Mouse (Mus musculus) R1 (cell line): ENCODE results near the gene Cfap58.

Experiments
- DNase-seq: peaks from one replicate; pipeline ENCODE4 v3.0.0-alpha.2; 2018; ENCODE audit warnings: low read depth, low spot score

The Cfap58 gene

GRCm38 (mm10) chr19:47937443-47938406, at the start of gene Cfap58:
Gene Cfap58 (plus strand): TSS chr19:47937675.
- peak; percentile 86 for DNase-seq

DNA sequence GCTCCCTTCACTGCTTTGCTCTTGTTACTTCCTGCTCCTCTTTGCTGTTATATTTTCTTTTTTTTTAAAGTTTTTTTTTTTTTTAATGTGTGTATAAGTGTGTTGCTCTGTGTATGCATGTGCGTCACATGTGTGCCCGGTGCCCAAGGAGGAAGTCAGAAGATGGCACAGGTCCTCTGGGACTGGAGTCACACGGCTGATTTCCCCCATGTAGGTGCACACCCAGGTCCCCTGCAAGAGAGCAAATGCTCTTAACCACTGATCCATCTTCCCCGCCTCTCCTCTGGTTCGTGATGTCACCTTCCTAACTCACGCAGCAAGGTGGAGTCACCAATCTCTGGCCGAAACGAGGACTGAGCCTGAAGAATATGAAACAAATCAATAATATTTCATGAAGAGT, 49.4 kb upstream of the Cfap58 start:
- DNase-seq: no peak

- DNase-seq: no peak
Observed at GRCm38 (mm10) chr19:47890489-47891130, 46.9 kb upstream of the Cfap58 start.

DNA sequence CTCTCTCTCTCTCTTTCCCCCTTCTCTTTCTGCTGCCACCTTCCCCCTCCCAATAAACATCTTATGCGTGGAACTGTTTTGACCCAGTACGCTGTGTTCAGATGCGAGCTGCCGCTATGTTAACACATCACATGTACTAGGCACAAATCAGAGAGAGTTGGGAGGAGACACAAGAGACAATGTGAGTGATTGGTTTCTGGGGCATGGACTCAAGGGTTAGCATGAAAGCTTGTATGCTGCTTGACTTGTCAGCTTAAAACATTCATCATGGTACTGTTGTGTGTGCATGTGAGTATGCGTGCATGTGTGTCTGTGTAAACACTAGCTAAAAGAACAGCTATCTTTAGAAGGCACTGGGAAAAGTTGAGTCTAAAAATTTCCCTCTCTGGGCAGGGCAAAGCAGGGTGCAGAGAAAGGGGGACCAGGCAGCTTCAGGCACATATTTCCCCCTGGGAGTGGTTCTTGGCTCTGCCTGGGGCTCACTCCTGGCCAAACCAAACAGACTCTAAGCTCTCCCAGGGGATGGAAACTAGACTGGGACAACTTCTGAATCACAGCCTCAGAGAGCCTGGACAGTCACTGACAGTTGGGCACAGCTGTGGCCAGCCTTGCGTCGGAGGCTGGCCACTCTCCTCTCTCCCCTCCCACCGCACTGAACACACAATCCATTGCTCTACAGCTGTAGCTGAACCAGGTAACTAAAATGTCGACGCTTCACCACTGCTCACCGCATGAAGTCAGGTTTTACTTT, 45.7 kb upstream of the Cfap58 start:
- DNase-seq: no peak

DNA sequence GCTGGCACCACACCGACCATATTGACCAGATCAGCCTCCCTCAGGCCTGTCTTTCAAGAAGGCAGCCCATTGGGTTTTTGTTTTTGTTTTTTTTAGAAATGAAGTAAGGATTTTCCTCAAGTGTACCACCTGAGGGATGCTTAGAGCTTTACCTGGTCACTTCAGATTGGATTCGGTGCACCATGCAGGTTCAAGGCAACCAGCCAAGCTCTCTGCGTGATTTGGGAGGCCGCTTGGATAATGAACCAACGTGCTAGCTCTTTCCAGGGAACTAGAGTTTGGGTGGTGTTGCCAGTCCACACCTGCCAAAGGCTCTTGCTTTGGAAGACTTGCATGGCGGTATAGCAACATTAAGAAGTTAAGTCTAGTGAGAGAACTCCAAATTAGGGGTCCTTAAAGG, 44.4 kb upstream of the Cfap58 start:
- no peak for DNase-seq

DNA sequence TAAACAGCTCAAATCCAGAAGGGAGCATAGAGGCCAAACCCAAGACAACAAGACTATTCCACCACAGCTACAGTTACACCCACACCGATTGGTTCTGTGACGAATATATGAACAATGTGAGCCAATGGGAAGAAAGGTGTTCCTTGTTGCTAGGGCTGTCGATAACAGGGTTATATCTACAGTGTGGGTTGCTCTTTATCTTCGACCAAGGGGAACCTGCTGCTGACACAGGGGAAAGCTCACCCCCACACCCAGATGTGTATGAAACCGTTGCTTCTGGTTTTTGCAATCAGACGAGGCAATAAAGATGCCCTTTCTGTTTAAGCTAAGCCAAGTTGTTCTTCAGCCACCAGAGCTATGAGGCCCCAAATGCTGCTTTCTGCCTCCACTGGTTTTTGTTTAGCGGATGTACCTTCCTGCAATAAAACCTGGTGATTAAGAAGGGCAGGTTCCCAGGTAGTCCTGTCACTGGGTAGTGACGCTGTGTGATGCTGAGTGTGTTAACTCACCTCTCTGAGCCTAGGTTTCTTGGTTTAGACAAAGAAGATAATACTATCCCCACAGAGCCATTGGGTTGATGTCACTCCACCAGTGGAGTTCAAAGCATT, 38.9 kb upstream of the Cfap58 start:
- DNase-seq: no peak

- DNase-seq: peak; percentile 28
Observed at GRCm38 (mm10) chr19:47900012-47900411, 37.5 kb upstream of the Cfap58 start.

- DNase-seq: no peak
Observed at GRCm38 (mm10) chr19:47900558-47900957, 36.9 kb upstream of the Cfap58 start.

GRCm38 (mm10) chr19:47902316-47903201, 34.9 kb upstream of the Cfap58 start:
- DNase-seq: no peak

GRCm38 (mm10) chr19:47903679-47904078, 33.8 kb upstream of the Cfap58 start:
- DNase-seq: no peak

DNA sequence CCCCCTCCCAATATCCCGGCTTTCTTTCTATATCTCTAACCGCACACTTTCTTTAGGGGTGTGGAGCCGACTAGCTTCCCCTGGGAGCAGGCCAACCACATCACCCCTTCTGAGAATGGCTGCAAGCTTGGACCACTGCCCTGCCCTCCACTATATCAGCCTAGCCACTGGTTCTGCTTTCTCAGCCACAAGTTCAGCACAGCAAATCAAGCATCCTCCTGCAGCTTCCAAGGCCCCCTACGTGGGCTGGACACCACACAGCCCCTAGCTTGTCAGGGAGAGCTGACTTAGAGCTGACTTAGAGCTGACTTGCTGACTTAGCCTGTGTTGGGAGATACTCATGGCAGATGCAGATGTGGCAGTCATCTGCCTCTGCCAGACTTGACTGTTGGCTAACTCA, 32.4 kb upstream of the Cfap58 start:
- DNase-seq: no peak

DNA sequence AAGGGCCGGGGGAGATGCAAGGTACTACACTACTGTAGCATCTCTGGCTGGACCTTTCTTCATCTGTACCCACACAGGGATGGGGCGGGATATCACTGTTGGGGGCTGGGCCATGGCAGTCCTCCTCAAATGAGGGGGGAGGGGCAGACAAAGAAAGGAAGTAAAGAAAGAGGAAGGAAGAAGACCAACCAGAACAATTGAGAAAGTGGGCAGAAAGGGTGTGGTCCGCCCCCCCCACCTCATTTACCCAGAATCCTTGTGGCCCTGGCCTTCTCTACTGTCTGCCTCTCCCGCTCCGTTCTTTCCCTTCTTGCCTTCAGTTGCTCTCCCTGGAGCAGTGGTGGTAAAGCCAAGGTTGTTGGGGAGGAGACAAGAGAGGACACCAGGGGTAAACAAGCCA, 31.9 kb upstream of the Cfap58 start:
- DNase-seq: no peak

DNA sequence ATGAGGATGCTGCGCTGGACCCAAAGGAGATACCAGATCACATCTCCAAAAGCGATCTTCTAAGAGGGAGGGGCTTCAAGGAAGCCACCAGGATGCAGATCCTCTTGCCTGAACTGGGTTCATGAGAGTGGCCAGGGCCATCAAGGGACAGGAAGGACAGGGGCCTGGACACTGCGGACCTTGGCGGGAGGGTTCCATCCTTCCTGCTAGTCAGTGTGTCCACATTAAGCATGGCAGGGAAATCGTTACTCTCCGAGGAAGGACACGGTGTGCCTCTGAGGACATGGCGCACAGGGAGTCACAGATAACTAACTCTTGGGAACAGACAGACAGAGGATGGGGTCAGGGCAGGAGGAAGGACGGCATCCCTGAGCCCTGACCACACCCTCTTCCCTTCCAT, 29.9 kb upstream of the Cfap58 start:
- no peak for DNase-seq

GRCm38 (mm10) chr19:47908961-47909371, 28.5 kb upstream of the Cfap58 start:
- DNase-seq: no peak

- no peak for DNase-seq
Observed at GRCm38 (mm10) chr19:47909387-47910116, 27.9 kb upstream of the Cfap58 start.

DNA sequence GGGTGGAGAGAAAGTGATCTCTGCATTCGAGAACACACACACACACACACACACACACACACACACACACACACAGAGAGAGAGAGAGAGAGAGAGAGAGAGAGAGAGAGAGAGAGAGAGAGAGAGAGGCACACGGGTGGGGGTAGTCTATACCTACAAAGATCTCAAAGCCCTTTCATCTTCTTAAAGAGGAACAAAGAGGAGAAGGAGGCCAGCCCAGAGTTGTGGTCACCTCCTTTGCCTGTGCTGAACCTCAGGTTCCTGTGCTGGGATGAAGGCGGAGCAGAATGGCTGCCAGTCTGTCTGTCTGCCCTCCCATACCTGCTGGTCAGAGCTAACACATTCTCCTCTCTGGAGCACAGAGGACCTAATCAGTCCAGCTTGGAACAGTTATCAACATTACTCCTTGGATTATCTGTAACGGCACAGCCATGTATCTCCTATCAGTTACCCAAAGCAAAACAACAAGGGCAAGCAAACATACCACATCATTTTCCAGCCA, 27.3 kb upstream of the Cfap58 start:
- no peak for DNase-seq

GRCm38 (mm10) chr19:47910751-47911150, 26.7 kb upstream of the Cfap58 start:
- DNase-seq: no peak

DNA sequence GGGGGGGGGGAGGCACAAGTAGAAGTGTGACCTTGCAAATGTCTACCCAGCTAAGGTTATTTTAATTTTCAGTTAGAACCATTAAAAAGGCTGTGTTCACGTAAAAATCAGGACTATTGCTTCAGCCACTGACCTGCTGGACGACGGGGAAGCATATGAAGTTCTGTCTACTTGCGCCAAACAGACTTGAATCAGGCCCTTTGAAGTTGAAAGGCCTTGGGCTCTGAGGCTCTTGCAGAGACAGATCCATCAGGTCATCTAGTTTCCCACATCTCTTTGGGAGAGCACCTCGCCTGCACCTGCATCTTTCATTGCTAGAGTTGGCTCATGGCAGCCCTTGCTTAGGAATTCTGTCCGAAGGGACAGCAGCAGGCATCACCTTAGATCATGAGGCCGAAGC, 24.1 kb upstream of the Cfap58 start:
- DNase-seq: no peak

GRCm38 (mm10) chr19:47914191-47914590, 23.3 kb upstream of the Cfap58 start:
- DNase-seq: no peak

- no peak for DNase-seq
Observed at GRCm38 (mm10) chr19:47915251-47915650, 22.2 kb upstream of the Cfap58 start.
